Mouse (Mus musculus): ENCODE measurements around the gene 2310007B03Rik. TPM values are rescaled to one million over a fixed set of nuclear protein-coding genes. Genes with fewer than 3 reads are reported as not detected.
A peak's percentile ranks its signal among the peaks of the same experiment; 100 is the strongest.

2310007B03Rik gene
- total and polyA plus RNA-seq, 2 experiments, result 0.20 TPM; not detected in 1

DNA sequence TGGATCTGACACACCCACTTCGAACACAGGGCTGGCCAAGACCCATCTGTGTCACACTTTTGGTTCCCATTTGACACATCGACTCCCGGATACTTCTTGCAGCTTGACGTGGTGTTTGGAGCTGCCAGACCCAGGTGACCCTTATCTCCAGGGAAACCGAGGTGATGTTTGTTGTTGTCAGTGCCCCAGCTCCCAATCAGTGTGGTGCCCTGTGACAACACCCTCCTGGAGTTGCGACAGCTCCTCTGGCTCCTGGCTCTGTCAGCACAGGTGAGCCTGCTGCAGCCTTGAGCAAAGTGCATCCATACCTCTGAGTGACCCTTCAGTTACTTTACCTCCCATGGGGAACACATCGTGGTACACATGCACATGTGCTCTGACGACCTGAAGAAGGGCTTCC lies 28.1 kb downstream of the 2310007B03Rik start:
- WGBS, result 13% methylated on average over 8 of the region's 8 CpGs
- H3K4me3 ChIP-seq (ENCODE audit: insufficient read depth, low read depth, low read length), result no peak overlapping the region
- TF ChIP-seq CTCF (IDR thresholded peaks at IDR 0.05; ENCODE audit: low read depth, low read length) (no peak), POLR2A (IDR thresholded peaks at IDR 0.05; ENCODE audit: extremely low read depth, insufficient read depth, low read length) (no peak)
- 0 out of 2 replicates have a peak, but pooled peaks cover 7% of the 10 kb centered on the region for H3K79me2 ChIP-seq (ENCODE audit: control insufficient read depth, insufficient read depth, low read length)
- peak overlapping the region; percentile 64 for H3K27ac ChIP-seq (replicated peaks; ENCODE audit: insufficient read depth, low read depth, low read length)
- H3K4me1 ChIP-seq (ENCODE audit: control insufficient read depth, insufficient read depth, low read length), result peaks cover 23% of the 10 kb centered on the region
- no peaks in the 10 kb centered on the region for H3K27me3 ChIP-seq (ENCODE audit: control insufficient read depth, insufficient read depth, low read length)
- no peaks in the 10 kb centered on the region for H3K36me3 ChIP-seq (ENCODE audit: control insufficient read depth, insufficient read depth, low read length)
- no peak overlapping the region for H3K9ac ChIP-seq (ENCODE audit: low read depth, low read length)
- peak; percentile 98 for DNase-seq (ENCODE audit: extremely low read depth, low read depth, low spot score)

DNA sequence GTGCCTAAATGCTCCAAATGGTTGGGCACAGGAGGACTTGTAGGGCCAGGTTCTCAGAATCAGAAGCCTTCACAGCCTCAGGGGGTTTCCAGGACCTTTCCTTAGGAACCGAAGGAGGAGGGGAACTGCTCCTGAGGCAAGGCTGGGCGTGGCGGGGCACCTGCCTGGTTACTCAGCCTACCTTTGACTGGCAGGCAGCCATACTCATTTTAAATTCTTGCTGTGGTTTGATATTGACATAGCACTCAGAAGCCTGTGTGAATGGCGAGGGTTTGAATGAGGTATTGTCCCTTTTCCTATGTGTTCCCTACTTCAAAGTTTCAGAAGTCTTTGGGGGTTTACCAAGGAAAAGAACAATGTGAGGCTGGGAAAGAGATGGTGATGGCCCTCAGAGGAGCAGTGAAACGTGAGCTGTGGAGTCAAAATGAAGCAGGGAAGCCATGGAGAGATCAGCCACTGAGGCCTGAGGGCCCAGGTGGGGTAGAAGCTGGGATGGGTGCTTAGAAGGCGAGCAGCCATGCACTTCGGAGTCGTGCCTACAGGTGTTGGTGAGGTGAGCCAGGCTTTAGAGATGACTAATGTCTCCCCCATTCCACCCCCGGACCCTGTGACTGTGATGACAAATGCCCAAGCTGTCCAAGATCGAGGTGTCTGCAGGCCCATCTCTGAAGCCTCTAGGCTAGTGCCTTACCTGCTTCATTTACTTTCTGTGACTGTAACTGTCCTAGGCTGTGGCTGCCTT lies 30.3 kb downstream of the 2310007B03Rik start:
- Histone ChIP-seq H3K9ac (ENCODE audit: low read depth, low read length) (no peak overlapping the region), H3K27ac (replicated peaks; ENCODE audit: insufficient read depth, low read depth, low read length) (no peak overlapping the region), H3K36me3 (ENCODE audit: control insufficient read depth, insufficient read depth, low read length) (no peaks in the 10 kb centered on the region), H3K27me3 (ENCODE audit: control insufficient read depth, insufficient read depth, low read length) (no peaks in the 10 kb centered on the region), H3K4me3 (ENCODE audit: insufficient read depth, low read depth, low read length) (no peak overlapping the region), H3K79me2 (ENCODE audit: control insufficient read depth, insufficient read depth, low read length) (no peaks in the 10 kb centered on the region), H3K4me1 (ENCODE audit: control insufficient read depth, insufficient read depth, low read length) (peaks cover 13% of the 10 kb centered on the region)
- no peak for DNase-seq (ENCODE audit: extremely low read depth, low read depth, low spot score)
- WGBS, result 88% methylated on average over 10 of the region's 10 CpGs
- TF ChIP-seq POLR2A (IDR thresholded peaks at IDR 0.05; ENCODE audit: extremely low read depth, insufficient read depth, low read length), result no peak
- TF ChIP-seq CTCF (IDR thresholded peaks at IDR 0.05; ENCODE audit: low read depth, low read length), result no peak

DNA sequence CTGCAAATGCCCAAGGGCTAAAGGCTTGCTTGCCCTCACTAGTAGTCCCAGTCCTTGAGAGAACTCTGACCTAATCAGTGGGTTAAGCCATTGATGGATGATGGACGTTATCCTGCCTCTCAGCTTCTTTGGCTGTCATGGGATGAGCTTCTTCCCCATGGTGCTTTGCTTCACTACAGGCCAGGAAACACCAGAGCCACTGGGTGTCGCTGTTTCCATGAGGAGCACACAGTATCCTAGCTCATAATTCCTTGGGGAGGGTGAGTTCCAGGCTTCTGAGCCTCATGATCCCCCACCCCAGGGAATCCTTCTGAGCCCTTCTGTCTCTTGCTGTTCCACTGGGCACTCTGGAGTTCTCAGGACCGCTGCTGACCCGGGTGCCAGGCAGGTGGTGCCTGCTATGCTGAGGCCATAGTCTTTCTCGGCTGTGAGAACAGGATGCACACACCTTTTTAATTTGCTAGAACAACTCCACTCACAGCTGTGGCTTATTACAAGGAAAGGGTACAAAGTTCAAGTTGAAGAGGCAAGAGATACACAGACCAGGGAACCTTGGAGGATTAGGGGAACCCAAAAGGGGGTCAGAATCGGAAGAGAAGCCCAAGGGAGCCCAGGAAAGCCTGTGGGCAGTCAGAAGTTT lies 31.9 kb downstream of the 2310007B03Rik start:
- peak; percentile 74 for DNase-seq (ENCODE audit: extremely low read depth, low read depth, low spot score)

DNA sequence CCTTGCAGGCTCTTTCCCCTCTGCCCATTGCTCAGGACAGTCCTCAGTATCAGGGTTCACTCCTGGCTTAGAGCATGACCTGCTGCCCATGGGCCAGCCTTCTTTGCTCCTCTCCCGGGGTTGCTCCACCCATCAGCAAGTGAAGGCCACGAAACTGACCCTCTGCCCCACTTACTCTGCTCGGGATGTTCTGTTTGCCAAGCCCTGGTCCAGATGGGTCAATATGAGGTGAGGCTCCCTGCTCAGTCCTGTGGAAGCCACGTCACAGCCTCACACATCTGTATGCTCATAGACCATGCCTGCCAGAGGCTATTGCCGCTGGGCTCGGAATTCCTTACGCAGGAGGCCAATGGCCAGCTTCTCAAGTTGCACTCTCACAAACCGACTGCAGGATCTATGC lies 32.5 kb downstream of the 2310007B03Rik start:
- DNase-seq (ENCODE audit: extremely low read depth, low read depth, low spot score), result peak; percentile 98
- no peak overlapping the region for H3K4me3 ChIP-seq (ENCODE audit: insufficient read depth, low read depth, low read length)
- no peak for TF ChIP-seq POLR2A (IDR thresholded peaks at IDR 0.05; ENCODE audit: extremely low read depth, insufficient read depth, low read length)
- no peak for TF ChIP-seq CTCF (IDR thresholded peaks at IDR 0.05; ENCODE audit: low read depth, low read length)
- H3K27ac ChIP-seq (replicated peaks; ENCODE audit: insufficient read depth, low read depth, low read length), result peak overlapping the region; percentile 9
- H3K79me2 ChIP-seq (ENCODE audit: control insufficient read depth, insufficient read depth, low read length), result no peaks in the 10 kb centered on the region
- WGBS, result 20% methylated on average over 8 of the region's 8 CpGs
- no peaks in the 10 kb centered on the region for H3K27me3 ChIP-seq (ENCODE audit: control insufficient read depth, insufficient read depth, low read length)
- H3K9ac ChIP-seq (ENCODE audit: low read depth, low read length), result no peak overlapping the region
- peaks cover 23% of the 10 kb centered on the region for H3K4me1 ChIP-seq (ENCODE audit: control insufficient read depth, insufficient read depth, low read length)
- no peaks in the 10 kb centered on the region for H3K36me3 ChIP-seq (ENCODE audit: control insufficient read depth, insufficient read depth, low read length)

More for the DNA sequence above, 31.9 kb downstream of the 2310007B03Rik start:
- H3K27ac ChIP-seq (replicated peaks; ENCODE audit: insufficient read depth, low read depth, low read length), result peak overlapping the region; percentile 9
- H3K4me1 ChIP-seq (ENCODE audit: control insufficient read depth, insufficient read depth, low read length), result peaks cover 18% of the 10 kb centered on the region
- WGBS, result 33% methylated on average over 6 of the region's 6 CpGs
- no peaks in the 10 kb centered on the region for H3K79me2 ChIP-seq (ENCODE audit: control insufficient read depth, insufficient read depth, low read length)
- H3K9ac ChIP-seq (ENCODE audit: low read depth, low read length), result no peak overlapping the region
- no peaks in the 10 kb centered on the region for H3K27me3 ChIP-seq (ENCODE audit: control insufficient read depth, insufficient read depth, low read length)
- no peak overlapping the region for H3K4me3 ChIP-seq (ENCODE audit: insufficient read depth, low read depth, low read length)
- TF ChIP-seq POLR2A (IDR thresholded peaks at IDR 0.05; ENCODE audit: extremely low read depth, insufficient read depth, low read length) (no peak), CTCF (IDR thresholded peaks at IDR 0.05; ENCODE audit: low read depth, low read length) (peak; percentile 78)
- H3K36me3 ChIP-seq (ENCODE audit: control insufficient read depth, insufficient read depth, low read length), result no peaks in the 10 kb centered on the region

DNA sequence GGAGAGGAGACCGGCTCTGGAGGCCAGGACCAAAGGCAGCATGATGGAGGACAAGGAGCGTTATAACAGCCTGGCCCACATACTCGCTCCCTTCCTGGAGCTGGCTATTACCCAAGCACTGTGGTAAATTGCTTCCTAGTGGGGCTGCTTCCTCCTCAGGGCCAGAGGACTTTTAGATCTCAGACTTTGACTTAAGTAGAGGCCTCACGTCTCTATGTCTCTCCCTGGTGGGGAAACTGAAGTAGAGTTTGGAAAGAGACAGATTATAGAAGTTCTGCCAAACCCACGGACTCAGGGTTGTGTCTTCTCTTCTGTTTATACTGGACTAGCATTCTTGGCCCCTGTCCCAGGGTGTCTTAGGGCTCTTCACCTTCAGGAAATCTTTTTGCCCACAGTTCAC lies 35.5 kb downstream of the 2310007B03Rik start:
- 37% methylated on average over 5 of the region's 5 CpGs for WGBS
- no peak for TF ChIP-seq CTCF (IDR thresholded peaks at IDR 0.05; ENCODE audit: low read depth, low read length)
- TF ChIP-seq POLR2A (IDR thresholded peaks at IDR 0.05; ENCODE audit: extremely low read depth, insufficient read depth, low read length), result no peak
- peak; percentile 61 for DNase-seq (ENCODE audit: extremely low read depth, low read depth, low spot score)
- Histone ChIP-seq H3K27ac (replicated peaks; ENCODE audit: insufficient read depth, low read depth, low read length) (peak overlapping the region; percentile 25; the same call in 1 of the 2 replicates), H3K4me3 (ENCODE audit: insufficient read depth, low read depth, low read length) (no peak overlapping the region), H3K36me3 (ENCODE audit: control insufficient read depth, insufficient read depth, low read length) (no peaks in the 10 kb centered on the region), H3K27me3 (ENCODE audit: control insufficient read depth, insufficient read depth, low read length) (no peaks in the 10 kb centered on the region), H3K4me1 (ENCODE audit: control insufficient read depth, insufficient read depth, low read length) (peaks cover 20% of the 10 kb centered on the region), H3K9ac (ENCODE audit: low read depth, low read length) (no peak overlapping the region), H3K79me2 (ENCODE audit: control insufficient read depth, insufficient read depth, low read length) (no peaks in the 10 kb centered on the region)

DNA sequence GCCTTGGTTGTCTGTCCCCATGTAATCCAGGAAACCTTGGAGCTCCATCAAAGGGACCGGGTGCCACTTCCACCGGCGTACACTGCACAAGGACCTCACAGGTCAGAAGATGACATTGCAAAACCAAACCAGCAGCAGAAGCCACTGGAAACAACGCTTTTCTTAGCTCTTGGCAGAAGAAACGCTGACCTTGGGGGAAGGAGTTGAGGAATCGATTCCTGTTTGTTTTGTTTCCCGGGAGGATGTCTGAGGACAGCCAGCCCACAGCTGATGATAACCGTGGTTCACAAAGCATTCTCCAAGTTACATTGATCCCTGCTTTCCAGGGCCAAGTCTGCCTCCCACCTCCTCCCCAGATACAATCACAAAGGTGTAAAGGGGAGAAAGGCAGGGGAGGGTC lies 36.7 kb downstream of the 2310007B03Rik start:
- H3K27ac ChIP-seq (replicated peaks; ENCODE audit: insufficient read depth, low read depth, low read length), result peak overlapping the region; percentile 56
- TF ChIP-seq POLR2A (IDR thresholded peaks at IDR 0.05; ENCODE audit: extremely low read depth, insufficient read depth, low read length), result no peak
- no peak for TF ChIP-seq CTCF (IDR thresholded peaks at IDR 0.05; ENCODE audit: low read depth, low read length)
- H3K79me2 ChIP-seq (ENCODE audit: control insufficient read depth, insufficient read depth, low read length), result no peaks in the 10 kb centered on the region
- peaks cover 20% of the 10 kb centered on the region for H3K4me1 ChIP-seq (ENCODE audit: control insufficient read depth, insufficient read depth, low read length)
- no peak overlapping the region for H3K4me3 ChIP-seq (ENCODE audit: insufficient read depth, low read depth, low read length)
- H3K27me3 ChIP-seq (ENCODE audit: control insufficient read depth, insufficient read depth, low read length), result no peaks in the 10 kb centered on the region
- 3% methylated on average over 8 of the region's 8 CpGs for WGBS
- no peak overlapping the region for H3K9ac ChIP-seq (ENCODE audit: low read depth, low read length)
- no peaks in the 10 kb centered on the region for H3K36me3 ChIP-seq (ENCODE audit: control insufficient read depth, insufficient read depth, low read length)
- peak; percentile 95 for DNase-seq (ENCODE audit: extremely low read depth, low read depth, low spot score)

All from liver, adult 2 months (tissue).